Mouse (Mus musculus) CD8-positive naive resting alpha-beta T cell, adult 2 months (primary cell): ENCODE results near the gene Eno2.

Experiments
- DNase-seq, 2 experiments: peaks; one replicate each; pipeline ENCODE4 v3.0.0; 2022; ENCODE audit warnings: low read depth in 2 of 2, low spot score in 2 of 2

Gene Eno2

GRCm38 (mm10) chr6:124717968-124718367 is 51.5 kb downstream of the Eno2 start:
- no peak for DNase-seq

DNA sequence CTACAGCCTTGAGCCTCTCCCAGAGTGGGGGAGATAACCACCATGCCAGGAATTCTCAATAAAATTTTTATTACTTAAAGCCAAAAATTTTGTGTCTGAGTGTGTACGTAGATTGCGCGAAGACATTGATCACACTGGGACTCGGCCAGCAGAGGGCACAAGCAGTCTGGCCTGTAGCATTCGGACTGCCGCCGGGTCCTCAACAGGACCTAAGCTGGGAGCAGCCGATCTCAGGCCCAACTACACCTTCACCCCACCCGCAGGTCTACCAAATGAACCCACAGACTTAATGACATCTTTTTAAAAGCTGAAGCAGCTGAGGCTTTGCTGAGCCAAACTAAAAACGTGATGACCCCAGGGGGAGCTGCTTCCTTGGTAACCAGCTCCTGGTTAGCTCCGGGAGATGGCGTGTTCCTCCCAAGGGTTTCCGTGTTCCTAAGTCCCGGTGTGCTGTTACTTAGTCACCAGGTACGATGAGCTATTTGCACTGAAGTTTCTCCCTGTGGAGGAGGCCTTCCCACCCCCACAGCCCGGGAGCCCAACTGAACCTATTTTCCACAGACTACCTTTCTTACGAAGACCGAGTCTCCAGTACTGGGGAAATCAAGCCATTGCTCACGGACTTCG is 52.5 kb downstream of the Eno2 start:
- no peak for DNase-seq

- no peak for DNase-seq
Observed at GRCm38 (mm10) chr6:124712918-124713317, 56.6 kb downstream of the Eno2 start.

- DNase-seq: peak; percentile 96 to 98
Observed at GRCm38 (mm10) chr6:124711824-124712782, 57.4 kb downstream of the Eno2 start, which contains the start of the genes Emg1 and Phb2. Emg1 (minus strand) TSS chr6:124712178. Phb2 (plus strand) TSS chr6:124712336.
